Mouse (Mus musculus): Measurements from ENCODE around the gene Zfp715.
"Not testable (repeated sequence)": the region's sequence is repeated elsewhere in the genome, so short reads cannot be mapped to it uniquely, and the experiment has no call there.

The Zfp715 gene

GRCm38 (mm10) chr7:43291524-43291923, 21.6 kb downstream of the Zfp715 start:
- DNase-seq (ENCODE audit: low spot score in 2 of 2): no peak

GRCm38 (mm10) chr7:43282859-43283595, 30.1 kb downstream of the Zfp715 start:
- DNase-seq (ENCODE audit: low spot score in 2 of 2): peak; percentile 54 to 73

GRCm38 (mm10) chr7:43282459-43282858, 30.6 kb downstream of the Zfp715 start:
- no peak for DNase-seq (ENCODE audit: low spot score in 2 of 2)

- DNase-seq (ENCODE audit: low spot score in 2 of 2): peak; percentile 10 to 23
Measured at GRCm38 (mm10) chr7:43277401-43277800, 35.7 kb downstream of the Zfp715 start.

- not testable (repeated sequence) for DNase-seq (ENCODE audit: low spot score in 2 of 2)
Measured at GRCm38 (mm10) chr7:43276178-43276577, 36.9 kb downstream of the Zfp715 start.

GRCm38 (mm10) chr7:43273476-43273875, 39.6 kb downstream of the Zfp715 start:
- no peak for DNase-seq (ENCODE audit: low spot score in 2 of 2)

GRCm38 (mm10) chr7:43267359-43267758, 45.7 kb downstream of the Zfp715 start:
- DNase-seq (ENCODE audit: low spot score in 2 of 2): not testable (repeated sequence)

- no peak for DNase-seq (ENCODE audit: low spot score in 2 of 2)
Measured at GRCm38 (mm10) chr7:43253540-43253939, 59.6 kb downstream of the Zfp715 start.

GRCm38 (mm10) chr7:43250718-43251117, 62.4 kb downstream of the Zfp715 start:
- not testable (repeated sequence) for DNase-seq (ENCODE audit: low spot score in 2 of 2)

Measured in heart, adult 9 months (tissue).